Mouse (Mus musculus): ENCODE data around the gene Slc25a47.

DNA sequence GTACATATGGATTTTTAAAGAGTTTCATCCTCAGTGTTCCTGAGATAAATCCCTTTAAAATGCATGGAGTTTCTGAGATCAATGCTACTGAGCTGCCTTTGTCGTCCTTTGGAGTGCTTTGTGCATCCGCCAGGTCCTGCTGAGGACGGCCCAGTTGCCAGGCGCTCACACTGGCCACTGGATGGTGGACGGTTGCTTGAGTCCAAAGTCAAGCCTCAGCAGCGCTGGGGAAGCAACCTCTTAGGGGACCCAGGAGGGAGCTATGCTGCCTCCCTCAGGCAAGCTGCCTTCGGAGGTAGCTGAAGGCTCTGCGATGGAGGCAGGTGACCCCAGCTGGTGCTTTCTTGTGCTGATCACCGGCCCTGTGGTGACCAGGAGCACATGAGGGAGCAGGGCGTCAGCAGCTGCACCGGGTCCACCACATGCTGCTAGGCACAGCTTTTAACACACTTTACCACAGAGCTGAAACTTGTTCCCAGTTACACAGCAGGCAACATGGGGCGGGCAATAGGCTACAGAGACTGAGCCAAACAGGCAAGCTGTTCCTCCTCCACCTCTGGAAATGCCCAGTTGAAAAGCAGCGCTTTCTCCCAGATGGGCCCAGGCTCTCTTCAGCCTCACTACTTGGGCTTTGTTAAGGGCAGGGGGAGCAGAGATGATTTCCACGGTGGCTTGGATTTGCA lies 69.9 kb downstream of the Slc25a47 start:
- TF ChIP-seq CTCF (IDR thresholded peaks at IDR 0.05; ENCODE audit: low read depth, low read length) (no peak), POLR2A (IDR thresholded peaks at IDR 0.05; ENCODE audit: borderline replicate concordance, low read depth, low read length) (no peak)

Data from bone marrow macrophage, adult 2 months (primary cell).